Mouse (Mus musculus) hindlimb bud, embryonic 11.5 days (tissue): ENCODE data around the gene Nav2.

ENCODE experiments used
- DNase-seq: peaks from one replicate; pipeline ENCODE4 v3.0.0-alpha.2; 2012; ENCODE audit warnings: low read depth, low spot score; ENCODE audit errors: extremely low spot score

Gene Nav2

GRCm38 (mm10) chr7:49635971-49636370, 727.5 kb downstream of the Nav2 start:
- DNase-seq: no peak

DNA sequence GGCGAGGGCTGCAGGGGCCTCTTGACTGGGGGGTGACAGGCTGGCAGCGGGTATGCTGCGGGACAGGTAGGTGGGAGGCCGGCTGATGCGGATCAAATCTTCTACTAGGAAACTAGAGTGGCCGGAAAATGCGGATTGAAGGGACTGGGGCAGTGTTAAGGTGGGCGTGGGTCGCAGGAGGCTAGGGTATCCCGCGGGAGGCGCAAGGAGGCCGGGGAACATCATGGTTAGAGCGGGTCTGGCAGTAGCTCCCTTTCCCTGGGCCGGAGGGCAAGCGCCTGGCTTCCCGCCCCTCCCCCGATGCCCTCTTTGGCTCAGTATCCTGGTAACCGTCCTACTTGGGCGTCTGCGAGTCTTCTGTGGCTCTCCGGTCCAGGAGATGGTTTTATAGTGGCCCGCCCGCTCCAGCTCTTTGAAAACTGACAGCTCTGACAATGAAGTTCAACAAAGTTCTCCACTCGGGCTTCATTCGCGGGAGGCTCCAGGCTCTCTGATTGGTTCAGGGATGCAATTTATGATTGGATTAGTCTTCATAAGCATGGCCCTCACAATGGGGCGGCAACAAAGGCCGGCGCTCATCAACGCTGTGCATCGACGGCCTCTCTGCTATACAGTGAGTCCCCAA, 728.1 kb downstream of the Nav2 start, which contains the start of gene Dbx1:
Dbx1 (minus strand) TSS at position 359 of the 625 bp plus-strand sequence.
- DNase-seq: no peak

DNA sequence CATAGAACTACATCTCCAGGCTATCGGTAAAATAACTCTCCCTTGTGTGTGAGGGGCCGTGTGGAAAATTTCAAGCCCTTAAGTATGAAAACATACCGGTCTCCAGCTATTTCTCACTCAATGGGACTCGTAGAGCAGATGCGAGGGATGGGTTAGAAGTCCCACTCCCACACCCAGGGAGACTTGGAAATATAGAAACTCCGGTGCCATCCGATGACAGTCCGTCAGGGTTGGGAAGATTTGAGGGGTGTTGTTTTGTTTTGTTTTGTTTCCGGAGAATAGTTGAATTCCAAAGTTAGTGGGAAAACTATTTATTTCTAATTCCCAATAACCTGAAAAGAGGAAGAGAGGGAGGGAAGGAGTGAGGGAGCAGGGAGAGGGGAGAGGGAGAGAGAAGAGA, 728.8 kb downstream of the Nav2 start:
- no peak for DNase-seq

DNA sequence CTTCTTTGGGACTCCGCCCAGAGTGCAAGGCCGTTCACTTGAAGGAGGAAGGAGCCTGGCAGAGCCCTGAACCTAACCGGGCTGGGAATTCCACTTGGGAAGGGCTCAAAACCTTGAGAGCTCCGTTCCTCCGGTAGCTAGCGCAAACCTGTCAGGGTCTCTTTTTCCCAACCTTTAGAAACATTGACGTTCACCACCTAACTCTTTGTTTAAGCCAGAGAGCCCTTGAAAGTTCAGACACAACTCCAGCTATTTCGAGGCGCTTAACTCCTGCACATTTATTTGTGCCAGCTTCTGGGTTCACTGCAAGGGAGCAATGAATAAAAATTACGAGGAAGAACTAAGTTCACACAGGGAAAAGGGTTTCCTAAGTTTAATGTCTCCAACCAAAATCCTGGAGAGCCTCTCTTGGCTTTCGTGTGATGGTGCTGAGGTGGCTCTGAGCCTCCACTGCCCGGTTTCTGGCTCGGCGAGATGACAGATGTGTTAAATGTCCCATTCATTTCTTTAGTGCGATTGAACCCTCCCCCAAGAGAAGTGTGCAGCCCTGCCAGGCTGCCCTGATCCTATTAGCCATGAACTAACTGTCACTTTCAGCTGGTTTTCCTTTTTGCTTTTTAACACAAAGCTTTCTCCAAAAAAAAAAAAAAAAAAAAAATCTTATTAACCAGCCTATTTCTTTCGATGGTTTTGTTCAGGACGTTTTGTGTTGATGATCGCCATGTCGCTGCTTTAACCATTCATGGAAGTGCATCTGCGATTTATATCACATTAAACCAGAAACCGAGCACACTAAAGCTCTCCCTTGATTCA, 729.5 kb downstream of the Nav2 start:
- no peak for DNase-seq

GRCm38 (mm10) chr7:49638941-49639776, 730.6 kb downstream of the Nav2 start:
- DNase-seq: no peak

GRCm38 (mm10) chr7:49639864-49640708, 731.6 kb downstream of the Nav2 start:
- no peak for DNase-seq

- DNase-seq: no peak
Measured at GRCm38 (mm10) chr7:49640709-49641305, 732.3 kb downstream of the Nav2 start.
